Mouse (Mus musculus): ENCODE measurements around the gene Tfcp2. TPM values are rescaled to one million over a fixed set of nuclear protein-coding genes. Genes with fewer than 3 reads are reported as not detected.

Gene Tfcp2
- 15.4 and 21.5 TPM in 2 replicates for total RNA-seq (2012; rRNA removed)
- polyA plus RNA-seq (2012; ENCODE audit: insufficient read depth in 1 of 2, insufficient read length in 2 of 2, low read depth in 1 of 2, low replicate concordance in 2 of 2, missing spikeins in 1 of 2), result 10 to 100 TPM in 1 of 2 experiments, not detected in 1; 20.4 TPM

- peak; percentile 99 for DNase-seq (ENCODE audit: low read depth, low spot score)
- Histone ChIP-seq H3K79me2 (ENCODE audit: control insufficient read depth, insufficient read depth, low read length, poor library complexity) (peaks cover 20% of the 10 kb centered on the region), H3K9me3 (replicated peaks; ENCODE audit: insufficient read depth, low read length) (no peaks in the 10 kb centered on the region), H3K4me1 (ENCODE audit: control insufficient read depth in 1 of 2, insufficient read depth in 2 of 2, low read length in 2 of 2) (peaks cover 12 to 17% of the 10 kb centered on the region in 2 experiments), H3K4me3 (ENCODE audit: control insufficient read depth in 1 of 2, insufficient read depth in 1 of 2, low read depth in 2 of 2, low read length in 2 of 2) (peak within 1 kb of the TSS; percentile 68 to 72), H3K27me3 (ENCODE audit: control insufficient read depth in 1 of 2, insufficient read depth in 2 of 2, low read length in 2 of 2) (no peaks in the 10 kb centered on the region), H3K27ac (ENCODE audit: control insufficient read depth, low read depth, low read length) (peak within 1 kb of the TSS; percentile 26), H3K9ac (ENCODE audit: control insufficient read depth, low read depth, low read length, poor library complexity, severe bottlenecking) (peak within 1 kb of the TSS; percentile 76), H3K36me3 (ENCODE audit: control insufficient read depth in 1 of 2, insufficient read depth in 2 of 2, low read length in 2 of 2) (peaks cover 0 to 27% of the 10 kb centered on the region in 2 experiments; a peak in 3 of 4 replicates)
- peak; percentile 78 for TF ChIP-seq HCFC1 (IDR thresholded peaks at IDR 0.05; ENCODE audit: low read depth, low read length)
- TF ChIP-seq CHD1 (IDR thresholded peaks at IDR 0.05; ENCODE audit: low read depth, low read length), result no peak
- TF ChIP-seq SIN3A (IDR thresholded peaks at IDR 0.05; ENCODE audit: low read length), result peak; percentile 77
- TF ChIP-seq TCF12 (IDR thresholded peaks at IDR 0.05; ENCODE audit: low read depth, low read length), result peak; percentile 39
- TF ChIP-seq ETS1 (IDR thresholded peaks at IDR 0.05; ENCODE audit: low read depth, low read length), result no peak
- TF ChIP-seq E2F4 (IDR thresholded peaks at IDR 0.05; ENCODE audit: borderline replicate concordance, low read depth, low read length), result no peak
- TF ChIP-seq ZMIZ1 (IDR thresholded peaks at IDR 0.05; ENCODE audit: low read depth, low read length), result peak; percentile 93
- TF ChIP-seq USF1 (IDR thresholded peaks at IDR 0.05; ENCODE audit: low read depth, low read length), result no peak
- peak; percentile 70; the same call in 1 of the 2 replicates for TF ChIP-seq MAZ (IDR thresholded peaks at IDR 0.05; ENCODE audit: low read depth, low read length)
- no peak for TF ChIP-seq RAD21 (IDR thresholded peaks at IDR 0.05; ENCODE audit: low read depth, low read length)
- no peak for TF ChIP-seq TAL1 (IDR thresholded peaks at IDR 0.05; ENCODE audit: low read length)
- TF ChIP-seq RCOR1 (IDR thresholded peaks at IDR 0.05; ENCODE audit: low read depth, low read length), result no peak; the same call in 1 of the 2 replicates
- TF ChIP-seq ZC3H11A (IDR thresholded peaks at IDR 0.05; ENCODE audit: low read depth, low read length), result no peak
- TF ChIP-seq NRF1 (IDR thresholded peaks at IDR 0.05; ENCODE audit: insufficient read depth, low read depth, low read length, poor library complexity, severe bottlenecking), result peak; percentile 72
- TF ChIP-seq MXI1 (IDR thresholded peaks at IDR 0.05; ENCODE audit: low read depth, low read length), result peak; percentile 87; the same call in 1 of the 2 replicates
- TF ChIP-seq EP300 (IDR thresholded peaks at IDR 0.05; ENCODE audit: low read depth in 1 of 2, low read length in 2 of 2), result peak in 1 of 2 experiments; percentile 20; a peak in 1 of 4 replicates
- TF ChIP-seq ZNF384 (IDR thresholded peaks at IDR 0.05; ENCODE audit: low read depth, low read length), result no peak
- TF ChIP-seq GABPA (IDR thresholded peaks at IDR 0.05; ENCODE audit: low read depth, low read length), result no peak
- TF ChIP-seq MAX (IDR thresholded peaks at IDR 0.05; ENCODE audit: low read length), result peak; percentile 91
- no peak for TF ChIP-seq KAT2A (conservative IDR thresholded peaks at IDR 0.05; ENCODE audit: low read depth, low read length)
- no peak for TF ChIP-seq SMC3 (IDR thresholded peaks at IDR 0.05; ENCODE audit: low read depth, low read length)
- no peak for TF ChIP-seq ZKSCAN1 (IDR thresholded peaks at IDR 0.05; ENCODE audit: low read depth, low read length)
- peak; percentile 95 for TF ChIP-seq NELFE (IDR thresholded peaks at IDR 0.05; ENCODE audit: low read depth, low read length)
- TF ChIP-seq MAFK (IDR thresholded peaks at IDR 0.05; ENCODE audit: borderline replicate concordance, low read depth, low read length), result no peak
- TF ChIP-seq POLR2A (IDR thresholded peaks at IDR 0.05; ENCODE audit: control insufficient read depth in 1 of 2, insufficient read depth in 1 of 2, low read depth in 1 of 2, low read length in 2 of 2, poor library complexity in 1 of 2), result peak; percentile 71 to 98; a peak in 3 of 4 replicates
- TF ChIP-seq BHLHE40 (IDR thresholded peaks at IDR 0.05; ENCODE audit: borderline replicate concordance, low read depth, low read length), result no peak
- no peak for TF ChIP-seq POLR2AphosphoS5 (IDR thresholded peaks at IDR 0.05; ENCODE audit: borderline replicate concordance, low read depth, low read length)
- no peak for TF ChIP-seq USF2 (IDR thresholded peaks at IDR 0.05; ENCODE audit: borderline replicate concordance in 1 of 2, insufficient read depth in 1 of 2, low read depth in 1 of 2, low read length in 2 of 2)
- TF ChIP-seq TBP (IDR thresholded peaks at IDR 0.05; ENCODE audit: low read depth, low read length), result peak; percentile 94
- TF ChIP-seq MYC (IDR thresholded peaks at IDR 0.05; ENCODE audit: low read depth, low read length), result peak; percentile 62; the same call in 1 of the 2 replicates
- peak; percentile 55; the same call in 1 of the 2 replicates for TF ChIP-seq ELF1 (IDR thresholded peaks at IDR 0.05; ENCODE audit: low read depth, low read length)
- TF ChIP-seq MEF2A (IDR thresholded peaks at IDR 0.05; ENCODE audit: extremely low read depth, insufficient replicate concordance, low read depth, low read length, poor library complexity, severe bottlenecking), result no peak
- no peak for TF ChIP-seq MYB (IDR thresholded peaks at IDR 0.05; ENCODE audit: low read depth, low read length)
- TF ChIP-seq GATA1 (IDR thresholded peaks at IDR 0.05; ENCODE audit: low read depth, low read length), result no peak
Observed at GRCm38 (mm10) chr15:100551326-100552307, at the start of gene Tfcp2. Gene Tfcp2, minus strand, starts transcription at chr15:100552008.
